Mouse (Mus musculus) G1E (cell line): ENCODE data around the gene Samt1.
"Not testable (repeated sequence)": the region's sequence is repeated elsewhere in the genome, so short reads cannot be mapped to it uniquely, and the experiment has no call there.

Source experiments
- CTCF ChIP-seq: IDR thresholded peaks from 2 replicates; pipeline ENCODE4 v1.5.1; 2012; ENCODE audit warnings: low read depth, low read length, inconsistent platforms, mixed read lengths
- GATA1 ChIP-seq: IDR thresholded peaks from 2 replicates; pipeline ENCODE4 v1.6.1; 2012; ENCODE audit warnings: borderline replicate concordance, low read length, inconsistent platforms, mixed read lengths
- POLR2AphosphoS5 ChIP-seq: IDR thresholded peaks from 2 replicates; pipeline ENCODE4 v1.6.1; 2012; ENCODE audit warnings: low read depth, low read length, inconsistent platforms; ENCODE audit not compliant: insufficient replicate concordance
- TAL1 ChIP-seq: conservative IDR thresholded peaks from 2 replicates; pipeline ENCODE4 v1.6.1; 2012; ENCODE audit warnings: low read depth, low read length, inconsistent platforms, mixed read lengths

GRCm38 (mm10) chrX:154033727-154034126 lies 21.3 kb upstream of the Samt1 start, which contains the start of gene 4921511M17Rik:
- TF ChIP-seq CTCF, POLR2AphosphoS5, TAL1, GATA1: not testable (repeated sequence)
